Mouse (Mus musculus) lung, embryonic 16.5 days (tissue): ENCODE measurements around the gene Mr1. TPM values are rescaled to one million over a fixed set of nuclear protein-coding genes. Genes with fewer than 3 reads are reported as not detected.

Experiments
- ATAC-seq: fragments of 200-750 bp; cut with Nextera tagmentation; 2 replicates; pipeline ENCODE4 v1.8.0; 2017; ENCODE audit warnings: low read depth, mild to moderate bottlenecking, moderate library complexity
- H3K27ac ChIP-seq: fragments of 300-500 bp; sonication (generic); 2 replicates; pipeline ENCODE4 v1.5.1; 2014; ENCODE audit warnings: mild to moderate bottlenecking, control low read depth, low read length
- H3K27me3 ChIP-seq: fragments of 300-500 bp; sonication (generic); 2 replicates; pipeline ENCODE4 v1.6.1; 2014; ENCODE audit warnings: low read depth, low read length, mixed read lengths; ENCODE audit not compliant: control insufficient read depth, insufficient read depth
- H3K36me3 ChIP-seq: fragments of 300-500 bp; sonication (generic); 2 replicates; pipeline ENCODE4 v1.6.1; 2014; ENCODE audit warnings: low read length; ENCODE audit not compliant: control insufficient read depth, insufficient read depth
- H3K4me1 ChIP-seq: fragments of 300-500 bp; sonication (generic); replicated peaks from 2 replicates; pipeline ENCODE4 v1.6.1; 2014; ENCODE audit warnings: low read length, mixed read lengths; ENCODE audit not compliant: control insufficient read depth, insufficient read depth
- H3K4me2 ChIP-seq: fragments of 300-500 bp; sonication (generic); 2 replicates; pipeline ENCODE4 v1.6.1; 2014; ENCODE audit warnings: low read depth, low read length, control low read depth
- H3K4me3 ChIP-seq: fragments of 300-500 bp; sonication (generic); 2 replicates; pipeline ENCODE4 v1.5.1; 2014; ENCODE audit warnings: mild to moderate bottlenecking, low read length, control low read depth
- H3K9ac ChIP-seq: fragments of 300-500 bp; sonication (generic); 2 replicates; pipeline ENCODE4 v1.6.1; 2014; ENCODE audit warnings: low read length, control low read depth
- H3K9me3 ChIP-seq: fragments of 300-500 bp; sonication (generic); 2 replicates; pipeline ENCODE4 v1.6.1; 2016; ENCODE audit warnings: low read length; ENCODE audit not compliant: control insufficient read depth
- WGBS: fragments of 180-500 bp; shearing (Covaris S2); extraction: QIAGEN DNeasy Blood & Tissue Kit; methylation state at CpG from one replicate; pipeline ENCODE4 v1.1.7; 2014; 5-methylcytosine and 5-hydroxymethylcytosine counted together
- polyA plus RNA-seq: library from polyadenylated mRNA; unstranded; fragments of >200 nt; fragmentation: Nextera tagmentation; extraction: Ambion mirVana; gene quantifications from 2 replicates; pipeline ENCODE4 v1.2.1, GENCODE M21; 2015

The Mr1 gene
- polyA plus RNA-seq, 1 experiment from 2014 or later, result 14.0 TPM

DNA sequence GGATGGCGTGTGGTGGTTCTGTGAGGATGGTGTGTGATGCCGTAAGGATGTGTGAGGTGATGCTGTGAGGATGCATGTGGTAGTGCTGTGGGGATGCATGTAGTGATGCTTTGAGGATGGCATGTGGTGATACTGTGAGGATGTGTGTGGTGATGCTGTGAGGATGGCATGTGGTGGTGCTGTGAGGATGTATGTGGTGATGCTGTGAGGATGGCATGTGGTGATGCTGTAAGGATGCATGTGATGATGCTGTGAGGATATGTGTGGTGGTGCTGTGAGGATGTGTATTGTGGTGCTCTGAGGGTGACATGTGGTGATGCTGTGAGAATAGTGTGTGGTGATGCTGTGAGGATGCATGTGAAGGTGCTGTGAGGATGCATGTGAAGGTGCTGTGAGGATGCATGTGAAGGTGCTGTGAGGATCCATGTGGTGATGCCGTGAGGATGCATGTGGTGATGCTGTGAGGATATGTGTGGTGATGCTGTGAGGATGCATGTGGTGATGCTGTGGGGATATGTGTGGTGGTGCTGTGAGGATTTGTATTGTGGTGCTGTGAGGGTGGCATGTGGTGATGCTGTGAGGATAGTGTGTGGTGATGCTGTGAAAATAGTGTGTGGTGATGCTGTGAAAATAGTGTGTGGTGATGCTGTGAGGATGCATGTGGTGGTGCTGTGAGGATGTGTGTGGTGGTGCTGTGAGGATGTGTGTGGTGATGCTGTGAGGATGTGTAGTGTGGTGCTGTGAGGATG lies 26.5 kb upstream of the Mr1 start:
- no peak overlapping the region for H3K27ac ChIP-seq
- H3K4me1 ChIP-seq, result peaks cover 3% of the 10 kb centered on the region
- ATAC-seq, result no peak
- H3K4me3 ChIP-seq, result no peak overlapping the region
- no peaks in the 10 kb centered on the region for H3K9me3 ChIP-seq
- H3K36me3 ChIP-seq, result peaks cover 14% of the 10 kb centered on the region
- H3K4me2 ChIP-seq, result no peak overlapping the region
- 84% methylated on average over 3 of the region's 3 CpGs for WGBS
- no peaks in the 10 kb centered on the region for H3K27me3 ChIP-seq
- no peak overlapping the region for H3K9ac ChIP-seq

DNA sequence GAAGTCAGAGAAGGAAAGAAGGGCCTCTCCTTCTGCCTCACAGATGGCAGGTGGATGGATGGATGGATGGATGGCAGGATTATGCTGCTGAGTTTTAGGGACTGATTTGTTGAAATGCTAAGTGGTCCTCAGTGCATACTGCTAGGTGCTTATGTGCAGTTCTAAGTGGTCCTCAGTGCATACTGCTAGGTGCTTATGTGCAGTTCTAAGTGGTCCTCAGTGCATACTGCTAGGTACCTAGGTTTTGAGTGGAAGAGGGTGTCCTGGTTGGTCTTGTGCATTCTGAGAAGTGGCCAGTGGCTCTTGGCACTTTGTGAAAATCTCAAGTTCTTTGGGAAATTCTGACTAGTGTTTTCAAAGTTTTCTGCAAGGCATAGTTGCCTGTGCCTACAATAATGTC lies 23.3 kb upstream of the Mr1 start:
- H3K4me2 ChIP-seq, result no peak overlapping the region
- H3K4me3 ChIP-seq, result no peak overlapping the region
- no peaks in the 10 kb centered on the region for H3K9me3 ChIP-seq
- H3K27me3 ChIP-seq, result no peaks in the 10 kb centered on the region
- peak; percentile 89 for ATAC-seq
- peaks cover 3% of the 10 kb centered on the region for H3K4me1 ChIP-seq
- H3K36me3 ChIP-seq, result no peaks in the 10 kb centered on the region
- no peak overlapping the region for H3K9ac ChIP-seq
- no peak overlapping the region for H3K27ac ChIP-seq

DNA sequence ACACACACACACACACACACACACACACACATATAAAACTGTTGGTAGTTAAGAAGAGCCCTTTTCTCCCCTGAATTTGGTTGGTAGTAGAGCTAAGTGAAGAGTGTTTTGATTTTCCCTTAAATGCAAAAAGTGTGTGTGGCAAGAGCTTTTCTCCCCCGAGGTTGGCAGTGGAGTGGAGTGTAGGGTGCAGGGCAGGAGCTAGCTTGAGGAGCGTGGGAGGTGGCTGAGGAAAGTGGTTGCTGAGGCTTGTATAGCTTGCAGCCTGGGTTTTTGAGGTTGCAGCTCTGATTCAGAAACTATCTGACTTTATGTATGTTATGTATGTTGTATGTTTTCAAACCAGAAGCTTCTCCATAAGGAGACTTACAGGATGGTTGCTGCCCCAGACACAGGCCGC lies 20.8 kb upstream of the Mr1 start:
- H3K4me1 ChIP-seq, result peaks cover 3% of the 10 kb centered on the region
- no peak overlapping the region for H3K4me3 ChIP-seq
- H3K9me3 ChIP-seq, result no peaks in the 10 kb centered on the region
- H3K27ac ChIP-seq, result no peak overlapping the region
- no peaks in the 10 kb centered on the region for H3K36me3 ChIP-seq
- no peak for ATAC-seq
- H3K9ac ChIP-seq, result no peak overlapping the region
- no peak overlapping the region for H3K4me2 ChIP-seq
- WGBS, result 73% methylated on average over 3 of the region's 3 CpGs
- H3K27me3 ChIP-seq, result no peaks in the 10 kb centered on the region

DNA sequence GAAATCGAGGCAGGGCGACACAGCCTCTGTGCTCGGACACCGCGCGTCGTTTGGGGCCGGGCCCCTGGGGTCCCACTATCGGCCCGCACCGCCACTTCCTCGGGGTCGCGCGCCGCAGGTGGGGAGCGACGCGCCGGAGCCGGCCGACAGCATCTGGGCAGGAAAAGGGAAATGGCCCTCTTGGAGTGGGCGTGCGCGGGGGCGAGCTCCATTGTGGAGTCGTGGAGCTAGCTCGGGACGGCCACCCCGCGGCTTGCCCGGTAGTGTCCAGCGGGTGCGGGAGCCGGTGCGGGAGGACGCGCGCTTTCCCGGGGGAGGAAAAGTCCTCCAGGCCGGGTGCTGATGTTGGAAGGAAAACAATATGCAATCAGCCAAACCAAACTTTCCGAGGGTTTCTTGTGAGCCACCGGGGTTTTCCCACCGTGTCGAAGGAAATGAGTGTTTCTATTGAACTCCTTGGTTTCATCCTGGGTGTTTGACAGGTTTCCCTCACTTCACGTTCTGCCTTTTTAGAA lies 12.4 kb upstream of the Mr1 start:
- under 1% methylated on average over 33 of the region's 46 CpGs for WGBS
- Histone ChIP-seq H3K36me3 (no peaks in the 10 kb centered on the region), H3K27ac (peak overlapping the region; percentile 86), H3K27me3 (no peaks in the 10 kb centered on the region), H3K4me1 (peaks cover 9% of the 10 kb centered on the region; the same call in 1 of the 2 replicates), H3K9ac (peak overlapping the region; percentile 90), H3K4me2 (peak overlapping the region; percentile 82), H3K4me3 (peak overlapping the region; percentile 98), H3K9me3 (no peaks in the 10 kb centered on the region)
- peak; percentile 78 for ATAC-seq

DNA sequence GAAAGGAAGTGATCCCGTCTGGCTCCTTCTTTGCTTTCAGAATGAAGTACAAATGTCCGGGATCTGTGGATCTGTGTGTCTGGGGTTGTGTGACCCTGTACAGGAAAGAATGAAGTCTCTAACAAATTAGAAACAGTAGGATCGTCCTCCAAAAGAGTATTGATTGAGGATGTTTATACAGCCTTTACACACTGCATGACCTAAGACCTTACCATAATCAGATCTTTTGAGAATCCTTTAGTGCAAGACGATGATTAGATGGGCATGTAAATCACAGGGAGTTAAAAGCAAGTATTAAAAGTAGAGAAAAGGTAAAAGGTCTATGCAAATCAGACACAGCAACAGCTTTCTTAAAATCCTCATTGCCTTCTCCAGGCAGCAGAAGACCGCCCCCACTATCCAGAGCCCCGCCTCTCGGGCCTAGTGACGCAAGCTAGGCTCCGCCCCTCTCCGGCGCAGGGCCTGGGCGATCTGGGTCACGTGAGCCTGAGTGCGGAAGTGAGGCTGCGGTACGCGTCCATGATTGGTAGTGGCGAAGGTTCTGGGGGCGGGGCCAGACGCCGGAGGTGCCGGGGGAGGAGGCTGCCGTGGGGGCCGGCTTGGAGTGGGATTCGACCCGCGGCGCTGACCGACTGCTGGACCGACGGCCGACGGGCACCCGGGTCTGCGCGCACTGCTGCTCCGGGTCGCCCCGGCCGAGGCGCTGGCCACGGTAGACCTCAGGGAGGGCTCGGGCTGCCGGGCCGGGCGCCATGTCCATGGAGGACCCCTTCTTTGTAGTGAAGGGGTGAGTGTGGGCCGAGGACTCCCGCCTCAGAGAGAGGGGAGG lies 11.7 kb upstream of the Mr1 start, which contains the start of gene Stx6:
TSS of gene Stx6 (plus strand) at position 575 of the 829 bp plus-strand sequence.
- Histone ChIP-seq H3K9me3 (no peaks in the 10 kb centered on the region), H3K9ac (peak within 1 kb of the TSS; percentile 90), H3K27ac (peak within 1 kb of the TSS; percentile 86), H3K4me2 (peak within 1 kb of the TSS; percentile 82), H3K4me3 (peak within 1 kb of the TSS; percentile 98), H3K27me3 (no peaks in the 10 kb centered on the region), H3K36me3 (no peaks in the 10 kb centered on the region), H3K4me1 (peaks cover 9% of the 10 kb centered on the region; the same call in 1 of the 2 replicates)
- peak; percentile 99 for ATAC-seq
- 2% methylated on average over 48 of the region's 48 CpGs for WGBS

DNA sequence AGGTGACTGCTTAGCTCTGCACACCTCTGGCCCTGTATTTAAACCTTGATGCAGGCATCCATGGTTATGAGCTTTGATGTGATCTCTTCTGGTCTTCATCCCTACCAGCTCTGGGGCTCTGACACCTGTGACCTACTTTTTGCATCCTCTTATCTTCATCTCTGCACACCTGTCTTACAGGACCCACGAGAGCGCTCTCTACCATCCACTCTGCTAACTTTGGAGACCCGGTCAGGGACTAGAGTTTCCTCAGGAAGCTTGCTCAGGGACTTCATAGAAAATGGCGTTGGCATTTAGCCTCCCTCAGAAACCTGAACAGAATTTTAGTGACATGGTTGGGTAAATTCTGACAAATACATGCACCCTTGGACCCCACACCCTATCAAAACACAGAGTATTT lies 7.3 kb upstream of the Mr1 start:
- no peak overlapping the region for H3K9ac ChIP-seq
- H3K27ac ChIP-seq, result no peak overlapping the region
- ATAC-seq, result no peak
- no peak overlapping the region for H3K4me3 ChIP-seq
- H3K4me2 ChIP-seq, result no peak overlapping the region
- no peaks in the 10 kb centered on the region for H3K27me3 ChIP-seq
- no peaks in the 10 kb centered on the region for H3K36me3 ChIP-seq
- WGBS, result 62% methylated on average over 4 of the region's 4 CpGs
- H3K9me3 ChIP-seq, result no peaks in the 10 kb centered on the region
- 0 out of 2 replicates have a peak, but pooled peaks cover 4% of the 10 kb centered on the region for H3K4me1 ChIP-seq

DNA sequence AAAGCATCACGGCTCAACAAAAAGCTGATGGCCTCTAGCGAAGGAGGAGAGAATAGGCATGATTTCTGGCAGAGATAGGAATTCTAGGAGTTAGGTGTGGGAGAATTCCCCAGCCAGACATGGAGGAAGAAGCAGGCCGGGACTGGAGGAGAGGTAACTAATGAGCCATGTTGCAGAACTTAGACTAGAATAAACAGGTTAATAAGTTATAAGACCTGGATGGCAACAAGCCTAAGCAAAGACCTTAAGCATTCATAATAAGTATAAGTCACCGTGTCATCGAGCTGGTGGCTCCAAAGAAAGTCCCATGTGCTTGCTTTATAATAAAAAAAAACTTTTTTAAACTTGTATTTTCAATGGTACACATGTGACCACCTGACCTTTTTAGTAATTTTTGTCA lies 4.2 kb upstream of the Mr1 start:
- no peaks in the 10 kb centered on the region for H3K36me3 ChIP-seq
- ATAC-seq, result no peak
- peaks cover 5% of the 10 kb centered on the region; the same call in 1 of the 2 replicates for H3K4me1 ChIP-seq
- no peaks in the 10 kb centered on the region for H3K27me3 ChIP-seq
- H3K9ac ChIP-seq, result no peak overlapping the region
- H3K4me2 ChIP-seq, result no peak overlapping the region
- no peak overlapping the region for H3K4me3 ChIP-seq
- WGBS, result 88% methylated on average over 5 of the region's 5 CpGs
- no peaks in the 10 kb centered on the region for H3K9me3 ChIP-seq
- H3K27ac ChIP-seq, result no peak overlapping the region

DNA sequence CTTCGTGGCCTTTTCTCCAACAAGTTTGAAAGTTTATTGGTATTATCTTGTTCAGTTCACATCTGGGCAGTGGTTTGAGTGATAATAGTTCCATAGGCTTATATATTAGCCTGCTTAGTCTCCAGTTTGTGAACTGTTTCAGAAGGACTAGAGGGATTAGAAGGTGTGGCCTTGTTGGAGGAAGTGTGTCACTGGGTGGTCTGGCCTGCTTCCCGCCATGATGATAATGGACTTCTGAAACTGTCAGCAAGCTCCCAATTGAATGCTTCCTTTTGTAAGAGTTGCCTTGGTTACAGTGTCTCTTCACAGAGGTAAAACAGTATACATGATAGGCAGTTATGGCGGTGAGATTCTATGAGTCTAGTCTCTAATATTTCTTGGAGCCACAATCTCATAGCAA lies 2.8 kb upstream of the Mr1 start:
- H3K36me3 ChIP-seq, result no peaks in the 10 kb centered on the region
- no peaks in the 10 kb centered on the region for H3K27me3 ChIP-seq
- no peak overlapping the region for H3K9ac ChIP-seq
- no peak overlapping the region for H3K4me3 ChIP-seq
- H3K9me3 ChIP-seq, result no peaks in the 10 kb centered on the region
- no peak overlapping the region for H3K27ac ChIP-seq
- H3K4me2 ChIP-seq, result no peak overlapping the region
- 92% methylated on average over 3 of the region's 3 CpGs for WGBS
- ATAC-seq, result no peak
- H3K4me1 ChIP-seq, result peaks cover 5% of the 10 kb centered on the region; the same call in 1 of the 2 replicates

DNA sequence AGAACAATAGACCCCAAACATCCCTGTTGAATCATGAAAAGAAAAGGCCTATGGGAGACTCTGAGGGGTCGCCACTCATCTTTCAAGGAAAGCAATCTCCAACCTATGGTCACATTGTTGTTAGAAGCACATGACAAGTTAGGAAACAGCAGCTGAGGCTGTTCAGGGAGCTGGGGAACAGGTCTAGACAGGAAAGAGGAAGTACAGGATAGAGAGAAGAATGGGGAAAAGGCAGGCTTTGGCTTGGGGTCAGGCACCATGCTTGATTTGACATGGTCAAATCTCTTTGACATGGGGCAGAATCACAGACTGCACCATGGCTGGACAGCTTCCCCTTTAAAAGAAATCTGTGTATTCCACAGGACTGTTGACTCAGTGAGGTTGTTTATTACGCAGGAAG lies 614 bp upstream of the Mr1 start:
- H3K27me3 ChIP-seq, result no peaks in the 10 kb centered on the region
- no peak overlapping the region for H3K4me2 ChIP-seq
- peaks cover 5% of the 10 kb centered on the region; the same call in 1 of the 2 replicates for H3K4me1 ChIP-seq
- WGBS, result 81% methylated on average over 2 of the region's 2 CpGs
- H3K4me3 ChIP-seq, result no peak overlapping the region
- no peaks in the 10 kb centered on the region for H3K36me3 ChIP-seq
- peak overlapping the region; percentile 12; the same call in 1 of the 2 replicates for H3K27ac ChIP-seq
- no peak overlapping the region for H3K9ac ChIP-seq
- H3K9me3 ChIP-seq, result no peaks in the 10 kb centered on the region
- ATAC-seq, result no peak
